8 mouse cellular contexts compared by ENCODE assay signal in the genomic region with DNA sequence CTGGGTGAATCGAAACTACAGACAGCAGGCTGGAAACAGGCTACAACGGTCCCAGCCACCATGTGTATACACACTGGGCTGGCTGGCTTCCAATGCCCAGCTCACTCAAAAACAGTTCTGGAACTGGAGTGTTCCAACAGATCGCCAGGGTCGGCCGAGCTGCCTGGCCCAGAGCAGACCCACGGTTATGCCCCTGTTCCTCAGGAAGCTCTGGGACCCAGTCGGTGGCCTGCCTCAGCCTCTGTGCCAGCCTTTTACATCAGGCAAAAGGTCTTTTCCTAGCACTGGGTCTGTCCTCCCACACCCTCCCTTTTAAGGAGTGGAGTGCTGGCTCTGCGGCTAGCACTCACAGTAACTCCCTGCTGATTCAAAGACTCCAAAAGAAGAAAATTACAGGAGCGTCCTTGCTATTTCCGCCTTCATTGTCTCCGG. TPM values are rescaled to one million over a fixed set of nuclear protein-coding genes. Genes with fewer than 3 reads are reported as not detected.
A peak's percentile ranks its signal among the peaks of the same experiment; 100 is the strongest.
DNase-seq lines count a peak whose midpoint lies in the region; ATAC-seq lines count a peak whose summit lies in the region.

No protein-coding gene starts in this region.

- H3K27me3 ChIP-seq in embryonic facial prominence, embryonic 12.5 days, result no peaks in the 10 kb centered on the region
- no peaks in the 10 kb centered on the region for H3K27me3 ChIP-seq in embryonic facial prominence, embryonic 10.5 days (replicated peaks; ENCODE audit: low read depth, poor library complexity, severe bottlenecking)
- H3K27me3 ChIP-seq in kidney, embryonic 14.5 days (ENCODE audit: control insufficient read depth, insufficient read depth, low read length), result no peaks in the 10 kb centered on the region
- H3K27me3 ChIP-seq in limb, embryonic 13.5 days, result no peaks in the 10 kb centered on the region

- WGBS in embryonic facial prominence, embryonic 12.5 days, result 49% methylated on average over 11 of the region's 11 CpGs
- 58% methylated on average over 11 of the region's 11 CpGs for WGBS in embryonic facial prominence, embryonic 10.5 days
- WGBS in kidney, embryonic 14.5 days, result 63% methylated on average over 11 of the region's 11 CpGs
- WGBS in limb, embryonic 13.5 days, result 46% methylated on average over 11 of the region's 11 CpGs

- no peak overlapping the region for H3K4me3 ChIP-seq in embryonic facial prominence, embryonic 12.5 days
- H3K4me3 ChIP-seq in embryonic facial prominence, embryonic 10.5 days, result no peak overlapping the region
- H3K4me3 ChIP-seq in kidney, embryonic 14.5 days (ENCODE audit: low read length), result no peak overlapping the region
- no peak overlapping the region for H3K4me3 ChIP-seq in limb, embryonic 13.5 days

- no peaks in the 10 kb centered on the region for H3K9me3 ChIP-seq in embryonic facial prominence, embryonic 12.5 days
- H3K9me3 ChIP-seq in embryonic facial prominence, embryonic 10.5 days, result no peaks in the 10 kb centered on the region
- H3K9me3 ChIP-seq in kidney, embryonic 14.5 days (ENCODE audit: control insufficient read depth, low read length), result no peaks in the 10 kb centered on the region
- no peaks in the 10 kb centered on the region for H3K9me3 ChIP-seq in limb, embryonic 13.5 days

- ATAC-seq in embryonic facial prominence, embryonic 12.5 days (ENCODE audit: insufficient number of reproducible peaks, insufficient read depth, low FRiP score, low TSS enrichment), result no peak
- no peak for ATAC-seq in kidney, embryonic 14.5 days (ENCODE audit: low FRiP score, low TSS enrichment)
- no peak for ATAC-seq in limb, embryonic 13.5 days (ENCODE audit: low FRiP score, low read depth)

- DNase-seq in embryonic facial prominence, embryonic 10.5 days (ENCODE audit: low spot score), result no peak
- DNase-seq in cerebellum, postnatal 10 days, result peak; percentile 88 to 92
- DNase-seq in heart, adult 18-20 months, result peak; percentile 72 to 82
- peak; percentile 37 for DNase-seq in ovary, postnatal 10 days (ENCODE audit: low spot score)
- DNase-seq in retina, embryonic 14.5 days (ENCODE audit: low spot score), result no peak

- H3K9ac ChIP-seq in embryonic facial prominence, embryonic 12.5 days, result no peak overlapping the region
- no peak overlapping the region for H3K9ac ChIP-seq in kidney, embryonic 14.5 days (ENCODE audit: low read depth, low read length)
- no peak overlapping the region for H3K9ac ChIP-seq in limb, embryonic 13.5 days

- H3K4me1 ChIP-seq in embryonic facial prominence, embryonic 12.5 days, result peaks cover 30% of the 10 kb centered on the region
- H3K4me1 ChIP-seq in embryonic facial prominence, embryonic 10.5 days, result peaks cover 50% of the 10 kb centered on the region
- peaks cover 16% of the 10 kb centered on the region for H3K4me1 ChIP-seq in kidney, embryonic 14.5 days (ENCODE audit: control insufficient read depth, insufficient read depth, low read length)
- H3K4me1 ChIP-seq in limb, embryonic 13.5 days, result peaks cover 33% of the 10 kb centered on the region

- H3K27ac ChIP-seq in embryonic facial prominence, embryonic 12.5 days, result peak overlapping the region; percentile 18
- H3K27ac ChIP-seq in embryonic facial prominence, embryonic 10.5 days (replicated peaks), result no peak overlapping the region
- peak overlapping the region; percentile 17; the same call in 1 of the 2 replicates for H3K27ac ChIP-seq in kidney, embryonic 14.5 days (ENCODE audit: low read depth, low read length)
- no peak overlapping the region for H3K27ac ChIP-seq in limb, embryonic 13.5 days

- H3K4me2 ChIP-seq in embryonic facial prominence, embryonic 12.5 days (replicated peaks), result no peak overlapping the region
- H3K4me2 ChIP-seq in kidney, embryonic 14.5 days (replicated peaks; ENCODE audit: low read depth, low read length), result no peak overlapping the region
- peak overlapping the region; percentile 21 for H3K4me2 ChIP-seq in limb, embryonic 13.5 days (replicated peaks)

- H3K36me3 ChIP-seq in embryonic facial prominence, embryonic 12.5 days, result peaks cover 4% of the 10 kb centered on the region; the same call in 1 of the 2 replicates
- peaks cover 49% of the 10 kb centered on the region for H3K36me3 ChIP-seq in embryonic facial prominence, embryonic 10.5 days (replicated peaks)
- H3K36me3 ChIP-seq in kidney, embryonic 14.5 days (ENCODE audit: control insufficient read depth, insufficient read depth, low read length), result no peaks in the 10 kb centered on the region
- peaks cover 3% of the 10 kb centered on the region; the same call in 1 of the 2 replicates for H3K36me3 ChIP-seq in limb, embryonic 13.5 days

RNA-seq across cellular contexts. Expression of a gene that starts 34.3 kb away (rescaled TPM):
- polyA plus RNA-seq in embryonic facial prominence, embryonic 12.5 days (2016; fragmentation: Nextera tagmentation; extraction: Ambion mirVana), result 121 and 122 TPM in 2 replicates
- polyA plus RNA-seq in embryonic facial prominence, embryonic 10.5 days (2016; fragmentation: Nextera tagmentation; extraction: Ambion mirVana), result 74.3 and 77.5 TPM in 2 replicates
- total RNA-seq in heart, adult 18-20 months (2021), result 1 to 10 TPM; 1.3 to 2.6 TPM
- polyA plus RNA-seq in kidney, embryonic 14.5 days (2014; fragmentation: Nextera tagmentation; extraction: Ambion mirVana), result 62.8 and 133 TPM in 2 replicates
- polyA plus RNA-seq in limb, embryonic 13.5 days (2015; fragmentation: Nextera tagmentation; extraction: Ambion mirVana), result 123 TPM in 2 replicates

RNA-seq across cellular contexts. Expression of a gene that starts 35.3 kb away (rescaled TPM):
- polyA plus RNA-seq in embryonic facial prominence, embryonic 12.5 days (2016; fragmentation: Nextera tagmentation; extraction: Ambion mirVana), result 101 and 114 TPM in 2 replicates
- polyA plus RNA-seq in embryonic facial prominence, embryonic 10.5 days (2016; fragmentation: Nextera tagmentation; extraction: Ambion mirVana), result 117 and 121 TPM in 2 replicates
- 10 to 100 TPM; 24.4 to 30.6 TPM for total RNA-seq in heart, adult 18-20 months (2021)
- polyA plus RNA-seq in kidney, embryonic 14.5 days (2014; fragmentation: Nextera tagmentation; extraction: Ambion mirVana), result 132 and 157 TPM in 2 replicates
- 74.0 and 75.0 TPM in 2 replicates for polyA plus RNA-seq in limb, embryonic 13.5 days (2015; fragmentation: Nextera tagmentation; extraction: Ambion mirVana)

Comparison
In these comparisons a context has a peak if more than half of its experiments do, and no peak if none do; other contexts are left out.
1. H3K27ac ChIP-seq: peak in embryonic facial prominence, embryonic 12.5 days (single experiment) and kidney, embryonic 14.5 days (single experiment); none in embryonic facial prominence, embryonic 10.5 days (single experiment) and limb, embryonic 13.5 days (single experiment).
2. DNase-seq: peak in cerebellum, postnatal 10 days (2 of 2), heart, adult 18-20 months (2 of 2) and ovary, postnatal 10 days (single experiment); none in embryonic facial prominence, embryonic 10.5 days (single experiment) and retina, embryonic 14.5 days (single experiment).